Mouse (Mus musculus): Measurements from ENCODE around the gene Nedd9.
A peak's percentile ranks its signal among the peaks of the same experiment; 100 is the strongest.

Nedd9 gene

DNA sequence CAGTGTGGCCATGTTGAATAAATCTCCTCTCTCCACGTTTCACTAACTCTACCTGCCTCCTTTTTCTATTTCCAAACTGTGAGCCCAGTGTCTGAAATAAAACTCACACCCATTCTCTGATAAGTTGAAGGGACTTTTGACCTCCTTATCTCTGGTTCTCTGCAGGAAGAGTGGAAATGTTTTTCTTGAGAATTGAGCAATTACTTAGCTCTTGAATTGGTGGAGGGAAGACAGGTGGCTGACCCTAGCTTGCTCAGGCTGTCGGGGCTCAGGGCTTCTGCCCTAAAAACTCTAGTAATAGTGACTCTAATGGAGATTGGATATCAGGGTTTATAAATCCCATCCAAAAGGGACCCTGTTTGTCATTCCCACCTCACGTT is 143.3 kb downstream of the Nedd9 start:
- no peak for DNase-seq (ENCODE audit: low read depth)

DNA sequence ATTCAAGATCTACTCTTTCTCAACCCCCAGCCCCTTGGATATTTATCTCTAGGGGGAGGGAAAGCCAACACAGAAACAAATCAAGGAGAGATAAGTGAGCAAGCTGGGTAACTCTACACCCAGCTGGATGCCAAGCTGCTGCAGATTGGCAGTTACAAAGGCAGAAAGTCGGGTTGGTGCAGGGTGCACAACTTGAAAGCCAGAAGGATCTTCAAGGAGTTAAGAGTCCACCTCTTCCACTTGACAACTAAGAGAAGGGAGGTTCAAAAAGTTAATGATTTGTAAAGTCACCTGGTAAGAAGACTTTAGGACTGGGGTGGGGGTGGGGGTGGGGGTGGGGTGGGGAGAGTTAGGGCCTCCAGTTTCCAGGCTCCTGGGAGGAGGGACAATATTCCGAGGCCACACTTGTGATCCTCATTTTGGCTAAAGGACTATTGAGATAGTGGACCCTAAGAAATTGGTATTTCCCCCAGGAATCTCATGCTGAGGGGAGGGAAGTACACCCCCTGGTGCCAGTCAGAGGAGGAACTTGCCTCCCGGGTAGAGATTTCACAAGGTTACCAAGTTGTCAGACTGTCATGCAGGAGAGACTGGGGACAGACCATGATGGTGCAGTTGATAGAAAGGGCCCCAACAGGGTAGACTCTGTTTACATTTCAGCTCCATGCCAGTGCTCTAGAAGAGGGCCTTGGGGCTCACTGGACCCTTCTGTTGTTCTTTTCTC is 143.8 kb downstream of the Nedd9 start:
- DNase-seq (ENCODE audit: low read depth), result no peak

DNA sequence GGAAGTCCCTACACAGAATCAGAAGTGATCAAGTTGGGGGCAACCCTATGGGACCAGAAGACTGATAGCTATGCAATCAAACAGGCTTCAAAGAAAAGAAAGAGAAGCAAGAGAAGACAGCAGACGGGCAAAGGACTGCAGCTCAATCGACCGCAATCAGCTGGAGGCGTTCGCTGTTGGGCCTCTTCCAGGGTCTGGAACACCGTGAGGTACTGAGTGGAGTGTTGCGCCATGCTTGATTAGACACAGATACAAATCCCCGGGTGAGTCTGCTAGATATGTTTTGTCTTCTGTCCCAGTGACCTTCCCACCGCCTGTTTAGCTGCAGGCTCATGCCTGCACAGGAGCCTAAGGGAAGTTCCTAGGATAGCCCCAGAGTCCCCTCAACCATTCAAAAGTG is 145.7 kb downstream of the Nedd9 start:
- DNase-seq (ENCODE audit: low read depth), result no peak

DNA sequence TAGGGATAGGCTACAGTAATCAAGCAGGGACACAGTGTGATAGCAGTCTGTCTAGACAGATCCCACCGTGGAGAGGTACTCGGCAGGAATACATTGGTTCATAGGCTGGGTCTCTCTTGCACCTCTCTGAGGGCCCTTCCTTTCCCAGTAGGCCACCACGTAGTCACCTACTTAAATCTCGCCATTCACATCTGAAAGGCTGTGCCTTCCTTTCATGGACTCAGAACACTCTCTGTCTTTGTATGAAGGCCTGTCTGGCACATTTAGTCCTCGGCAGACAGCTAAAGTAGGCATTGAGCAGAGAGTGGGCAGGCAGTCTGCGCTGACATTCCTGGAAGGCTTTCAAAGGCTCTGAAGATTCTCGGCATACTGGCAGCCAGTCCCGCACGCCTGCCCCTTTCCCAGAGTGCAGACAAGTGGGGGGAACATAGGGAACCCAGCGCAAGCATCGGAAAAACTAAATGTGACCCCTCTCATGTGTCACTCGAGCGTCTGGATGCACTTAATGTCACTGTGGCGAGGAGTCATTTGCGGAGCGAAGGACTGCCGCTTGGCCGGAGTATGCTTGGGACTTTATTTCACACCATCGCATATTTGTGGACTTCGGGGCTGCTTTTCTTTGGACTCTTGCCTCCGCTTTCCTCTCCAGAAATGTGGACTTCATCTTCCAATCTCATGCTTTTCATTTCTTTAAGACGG is 147.4 kb downstream of the Nedd9 start:
- DNase-seq (ENCODE audit: low read depth), result no peak

DNA sequence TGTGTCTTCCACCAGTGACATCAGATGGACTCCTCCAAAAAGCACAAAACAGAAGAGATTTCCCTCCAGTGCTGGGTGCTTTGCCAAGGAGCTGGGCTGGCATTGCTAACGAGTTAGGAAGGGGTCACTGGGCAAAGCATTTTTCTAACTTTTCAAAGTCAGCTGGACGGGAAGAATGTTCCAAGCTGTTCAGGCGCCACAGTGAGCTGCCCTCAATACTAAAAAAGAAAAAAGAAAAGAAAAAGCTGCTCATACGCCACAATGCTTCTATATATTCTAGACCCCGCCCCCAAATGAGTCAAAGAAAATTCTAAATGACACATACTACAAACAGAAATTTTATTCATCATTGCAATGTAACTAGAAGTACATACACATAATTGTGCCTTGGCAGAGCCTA is 148.0 kb downstream of the Nedd9 start:
- no peak for DNase-seq (ENCODE audit: low read depth)

DNA sequence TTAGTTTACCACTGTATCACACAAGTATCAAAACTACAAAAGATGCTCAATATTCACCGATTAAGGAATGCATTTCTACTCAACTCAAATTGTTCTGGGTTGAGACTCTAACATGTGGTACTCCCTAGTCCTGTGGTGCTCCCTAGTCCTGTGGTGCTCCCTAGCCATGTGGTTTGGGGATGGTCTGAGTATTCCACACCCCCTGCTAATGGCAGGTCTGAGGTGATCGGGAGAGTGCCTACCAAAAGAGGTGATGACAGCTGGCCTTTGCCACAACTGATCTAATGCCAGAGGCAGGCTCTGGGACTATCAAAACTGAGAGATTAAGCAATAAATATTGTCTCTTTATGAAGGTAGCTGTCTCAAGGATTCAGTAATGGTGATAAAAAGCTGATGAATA is 149.8 kb downstream of the Nedd9 start:
- DNase-seq (ENCODE audit: low read depth), result no peak

DNA sequence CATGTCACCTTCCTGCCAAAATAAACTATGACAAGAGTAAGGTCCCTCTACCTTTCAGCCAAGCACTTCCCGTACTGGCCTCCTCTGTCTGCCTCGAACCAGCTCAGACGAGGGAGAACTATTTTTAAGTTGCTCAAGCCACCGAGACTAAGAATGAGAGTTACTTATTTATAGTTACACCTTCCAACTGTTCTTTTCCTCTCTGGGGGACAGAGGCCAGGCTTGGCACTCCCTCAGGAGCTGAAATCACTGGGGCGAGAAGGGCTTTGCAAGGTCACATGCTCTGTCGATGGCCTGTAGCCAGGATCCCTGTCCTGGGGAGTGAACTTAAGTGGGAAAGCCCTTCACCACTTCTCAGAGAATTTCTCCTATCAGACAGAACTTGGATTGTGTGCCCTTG is 150.9 kb downstream of the Nedd9 start:
- no peak for DNase-seq (ENCODE audit: low read depth)

DNA sequence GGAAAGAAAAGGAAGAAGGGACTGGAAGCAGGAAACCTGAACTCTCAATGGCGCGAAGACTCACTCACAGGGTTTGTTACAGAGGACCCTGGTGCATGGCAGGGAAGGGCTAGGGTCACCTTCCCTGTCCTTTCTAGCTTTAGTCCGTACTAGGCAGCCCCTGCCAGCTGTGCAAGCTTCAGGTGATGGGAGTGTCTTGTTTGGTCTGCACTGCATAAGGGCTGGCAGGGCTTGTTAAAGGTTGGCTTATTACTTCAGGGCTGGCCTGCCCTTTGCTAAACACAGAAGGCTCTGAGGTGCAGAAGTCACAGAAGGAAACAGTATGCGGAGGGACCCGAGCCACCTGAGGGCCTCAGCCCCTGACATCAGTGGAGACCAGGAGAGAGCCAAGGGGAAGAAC is 151.4 kb downstream of the Nedd9 start:
- DNase-seq (ENCODE audit: low read depth), result no peak

DNA sequence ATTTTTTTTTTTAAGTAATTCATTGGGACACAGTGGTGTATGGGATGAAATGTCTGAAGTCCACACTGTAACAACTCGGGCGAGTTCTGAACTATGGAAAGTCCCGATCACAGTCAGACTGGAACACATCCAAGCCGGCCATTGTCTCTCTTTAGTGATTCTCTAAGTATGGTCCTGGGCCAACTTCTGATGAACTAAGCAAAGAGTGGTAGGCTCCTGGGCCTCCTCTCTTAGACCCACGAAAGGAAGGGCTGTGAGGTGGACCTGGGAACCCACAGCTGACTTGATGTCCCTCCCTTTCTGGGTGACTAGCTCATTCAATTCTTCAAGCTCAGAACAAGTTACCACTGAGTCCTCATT is 152.5 kb downstream of the Nedd9 start:
- no peak for DNase-seq (ENCODE audit: low read depth)

DNA sequence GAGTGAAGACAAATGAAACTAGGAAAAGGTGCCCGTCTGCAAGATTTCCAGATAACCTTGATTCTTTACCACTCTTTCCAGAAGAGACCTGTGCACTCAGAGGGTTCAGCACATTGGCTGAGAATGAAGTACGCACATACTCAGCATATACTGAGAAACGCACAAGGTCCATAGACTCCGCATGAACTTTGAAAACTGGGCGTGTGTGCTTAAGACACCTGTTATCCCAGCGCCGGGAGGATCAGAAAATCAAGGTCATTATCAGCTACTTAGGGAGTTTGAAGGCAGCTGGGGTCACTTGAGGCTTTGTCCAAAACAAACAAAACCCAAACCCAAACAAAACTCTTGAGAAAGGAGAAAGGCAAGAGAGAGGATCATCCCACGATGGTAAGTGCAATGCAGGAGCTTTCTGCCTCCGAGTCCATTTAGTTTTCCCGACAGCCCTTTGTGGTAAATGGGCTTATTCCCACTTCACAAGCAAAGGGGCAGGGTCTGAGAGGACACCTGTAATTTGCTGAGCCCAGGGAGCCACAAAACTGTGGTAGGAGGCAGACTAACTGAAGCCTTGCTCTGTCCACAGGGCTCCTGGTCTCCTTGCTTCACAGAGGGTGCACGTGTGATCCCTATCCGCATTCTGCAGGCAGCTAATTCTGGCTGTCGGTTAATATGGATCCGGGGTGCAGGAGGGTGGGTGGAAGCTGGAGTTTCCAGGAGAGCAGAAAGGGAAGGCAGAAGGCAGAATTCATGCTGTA is 153.1 kb downstream of the Nedd9 start:
- no peak for DNase-seq (ENCODE audit: low read depth)

DNA sequence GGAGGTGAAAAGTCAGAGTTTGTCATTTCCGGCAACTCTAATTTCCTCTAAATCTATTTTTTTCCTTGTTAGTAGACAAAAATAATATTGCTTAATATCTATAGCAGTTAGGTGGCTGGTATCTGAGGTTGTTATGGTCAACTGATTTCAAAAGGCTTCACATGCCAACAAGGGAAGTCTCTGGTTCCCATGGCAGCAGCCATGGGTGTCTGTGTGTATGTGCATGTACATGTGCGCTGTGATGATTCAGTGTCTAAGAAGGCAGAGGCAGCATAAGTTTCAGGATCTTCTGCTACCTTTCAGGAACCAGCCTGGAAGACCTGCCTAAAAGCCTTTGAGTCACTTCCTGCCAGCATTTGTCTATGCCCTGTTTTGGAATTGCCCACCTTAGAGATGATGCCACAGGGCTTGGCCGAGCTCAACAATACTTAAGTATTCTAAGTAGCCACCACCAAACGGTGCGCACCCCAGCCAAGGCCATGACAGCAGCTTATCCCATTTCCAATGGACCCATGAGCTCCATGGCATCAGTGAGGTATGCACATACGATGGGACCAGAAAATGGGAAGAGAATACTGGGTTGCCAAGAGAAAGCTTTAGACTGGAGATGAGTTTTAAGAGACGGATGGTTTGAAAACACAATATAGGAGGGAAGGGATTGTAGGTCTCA is 155.4 kb downstream of the Nedd9 start:
- DNase-seq (ENCODE audit: low read depth), result no peak

DNA sequence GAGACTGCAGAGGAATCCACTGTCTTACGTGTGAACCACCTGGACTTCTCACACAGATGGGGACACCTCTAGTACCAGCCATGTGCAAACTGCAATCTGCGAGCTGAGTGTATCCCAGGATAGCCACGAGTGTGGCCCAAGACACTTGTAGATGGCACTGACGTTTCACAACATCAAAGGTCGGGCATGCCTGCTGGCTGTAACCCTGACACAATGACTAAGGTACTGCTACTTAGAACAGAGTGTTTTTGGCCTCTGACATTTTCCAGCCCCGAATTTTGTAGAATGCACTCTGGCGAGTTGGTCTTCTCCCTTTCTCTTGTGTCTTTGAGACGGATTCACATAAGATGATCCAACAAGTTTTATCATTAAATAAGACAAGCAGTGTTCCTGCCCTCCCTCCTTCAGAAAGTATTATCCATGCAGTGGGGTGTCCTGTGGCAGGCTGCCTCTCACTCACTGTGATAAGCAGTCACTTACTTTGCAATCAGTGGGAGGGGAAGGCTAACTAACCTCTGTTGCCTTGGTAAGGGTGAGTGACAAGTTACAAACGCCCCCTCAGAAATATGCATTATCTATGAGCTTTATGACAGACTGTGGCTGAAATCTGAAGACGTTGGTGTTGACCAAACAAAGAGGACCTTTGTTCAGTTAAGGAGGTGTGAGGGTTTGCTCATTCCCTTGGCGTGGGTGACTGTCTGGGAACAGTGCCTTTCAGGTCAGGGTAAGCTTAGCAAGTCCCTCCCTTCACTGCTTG is 156.4 kb downstream of the Nedd9 start:
- DNase-seq (ENCODE audit: low read depth), result no peak

DNA sequence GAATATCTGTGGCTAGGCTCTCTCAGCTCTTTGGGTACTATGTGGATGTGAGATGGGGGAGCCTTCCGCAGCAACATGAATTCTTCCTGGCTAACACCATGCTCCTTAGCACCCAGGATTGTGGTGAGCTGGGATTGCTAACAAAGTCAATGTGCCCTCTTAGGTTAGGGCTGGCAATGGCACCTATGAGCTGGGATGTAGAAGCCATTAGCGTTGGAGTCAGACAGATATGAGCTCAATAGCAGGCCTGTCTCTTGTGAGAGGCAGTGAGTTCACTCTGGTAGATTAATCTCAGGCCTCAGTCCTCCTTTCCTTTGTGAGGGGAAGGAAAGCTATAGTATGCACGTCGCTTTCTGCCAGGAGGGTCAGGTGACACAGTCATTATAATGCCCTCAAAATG is 157.1 kb downstream of the Nedd9 start:
- no peak for DNase-seq (ENCODE audit: low read depth)

DNA sequence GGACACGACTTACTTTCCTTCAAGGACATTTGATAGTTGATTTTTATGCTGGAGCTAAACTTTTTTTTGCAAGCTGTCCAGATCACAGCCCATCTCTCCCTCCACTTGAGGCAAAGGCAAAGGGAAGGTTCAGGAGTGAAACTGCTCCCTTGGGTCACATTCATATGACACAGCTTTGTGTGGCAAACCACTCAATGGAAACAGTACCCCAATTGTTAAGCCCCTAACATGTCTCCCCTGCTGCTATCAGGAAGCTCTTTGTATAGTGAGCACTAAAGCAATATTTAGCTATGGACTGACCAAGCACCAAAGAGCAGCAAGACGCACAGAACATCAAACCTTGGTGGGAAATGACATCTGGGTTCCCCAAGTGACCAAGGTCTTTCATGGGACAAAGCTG is 158.7 kb downstream of the Nedd9 start:
- DNase-seq (ENCODE audit: low read depth), result no peak

DNA sequence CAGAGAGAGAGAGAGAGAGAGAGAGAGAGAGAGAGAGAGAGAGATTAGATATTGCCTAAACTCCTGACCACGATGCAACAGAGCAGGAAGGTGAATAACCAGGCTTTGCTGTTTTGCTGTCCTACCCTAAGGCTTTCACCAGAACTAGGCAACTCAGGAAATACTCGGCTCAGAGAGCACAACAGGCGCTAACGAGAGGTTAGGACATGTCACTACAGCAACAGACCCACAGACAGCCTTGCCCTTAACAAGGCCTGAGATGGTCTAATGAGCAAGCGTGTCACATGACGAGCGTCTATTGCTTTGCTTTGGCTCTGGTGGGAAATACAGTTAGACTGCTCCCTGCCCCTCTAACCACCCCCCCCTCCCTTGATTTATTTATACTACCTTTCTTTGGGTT is 159.6 kb downstream of the Nedd9 start:
- no peak for DNase-seq (ENCODE audit: low read depth)

DNA sequence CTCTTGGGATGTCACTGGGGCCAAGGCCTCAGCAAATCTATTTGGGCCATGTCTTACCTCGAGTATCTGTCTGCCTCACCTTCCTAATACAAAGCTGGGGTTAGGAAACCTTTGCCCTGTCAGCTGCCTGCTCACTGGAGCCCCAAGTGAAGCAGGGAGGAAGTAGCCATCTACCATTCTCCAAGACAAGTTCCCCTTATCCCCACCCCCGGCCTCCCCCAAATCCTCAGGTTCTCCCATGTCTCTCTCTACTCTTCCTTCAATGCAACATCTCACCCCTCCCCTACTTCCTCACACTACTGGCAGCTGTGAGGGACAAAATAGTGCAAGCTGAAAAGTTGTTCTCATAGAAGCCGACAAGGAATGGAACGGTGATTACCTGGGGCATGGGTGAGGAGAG is 161.0 kb downstream of the Nedd9 start:
- no peak for DNase-seq (ENCODE audit: low read depth)

DNA sequence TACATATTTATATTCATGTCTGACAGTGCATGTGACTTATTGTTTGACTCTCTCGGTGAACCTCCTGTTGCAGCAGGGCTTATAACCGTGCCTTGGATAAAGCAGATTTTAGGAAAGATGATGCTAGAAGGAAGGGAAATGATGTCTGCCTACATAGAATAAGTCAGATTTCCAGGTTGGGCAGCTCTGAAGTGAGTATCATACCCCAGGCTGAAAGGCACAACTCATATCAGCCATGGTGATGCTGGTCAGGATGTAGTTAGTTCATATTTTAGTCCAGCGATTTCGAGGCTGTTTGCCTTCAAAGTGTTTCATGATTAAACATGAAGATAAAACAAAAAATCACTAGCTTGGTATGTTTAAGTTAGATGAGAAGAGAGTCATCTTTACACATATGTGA is 161.8 kb downstream of the Nedd9 start:
- DNase-seq (ENCODE audit: low read depth), result no peak

DNA sequence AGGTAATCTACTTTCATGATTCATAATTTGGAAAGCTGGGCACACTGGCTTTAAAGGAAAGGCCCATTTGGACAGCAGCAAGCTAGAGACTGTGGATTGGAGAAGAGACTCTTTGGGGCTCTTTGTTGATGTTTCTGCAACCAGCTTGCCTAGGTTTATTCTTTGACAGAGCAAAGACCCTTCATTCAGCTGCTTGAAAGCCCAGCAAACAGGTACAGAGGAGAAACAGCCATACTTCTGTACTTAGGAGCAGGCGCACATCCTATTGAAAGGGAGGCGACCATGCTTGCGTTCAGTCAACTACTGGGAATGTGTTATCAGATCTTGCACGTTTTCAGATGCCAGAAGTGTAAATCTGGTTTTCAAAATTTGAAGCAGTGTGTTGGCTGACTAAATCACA is 162.5 kb downstream of the Nedd9 start:
- no peak for DNase-seq (ENCODE audit: low read depth)

DNA sequence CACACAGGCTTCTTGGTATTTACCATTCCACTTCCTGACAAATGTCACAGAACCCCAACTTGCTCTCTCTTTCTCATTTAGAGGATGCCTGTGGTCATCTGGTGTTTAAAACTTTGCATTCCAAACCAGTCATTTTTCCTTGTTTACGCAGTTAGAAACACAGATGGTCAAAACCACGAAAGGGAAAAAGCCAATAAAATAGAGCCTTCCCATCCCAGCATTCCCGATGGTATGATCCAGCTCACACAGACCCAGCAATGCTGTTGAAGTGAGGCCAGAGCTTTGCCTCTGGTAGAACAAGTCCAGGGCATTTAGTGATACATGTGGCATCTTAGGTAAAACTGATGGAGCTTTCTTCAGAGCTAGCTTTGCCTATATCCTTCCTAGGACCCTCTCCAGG is 165.7 kb downstream of the Nedd9 start:
- DNase-seq (ENCODE audit: low read depth), result no peak

DNA sequence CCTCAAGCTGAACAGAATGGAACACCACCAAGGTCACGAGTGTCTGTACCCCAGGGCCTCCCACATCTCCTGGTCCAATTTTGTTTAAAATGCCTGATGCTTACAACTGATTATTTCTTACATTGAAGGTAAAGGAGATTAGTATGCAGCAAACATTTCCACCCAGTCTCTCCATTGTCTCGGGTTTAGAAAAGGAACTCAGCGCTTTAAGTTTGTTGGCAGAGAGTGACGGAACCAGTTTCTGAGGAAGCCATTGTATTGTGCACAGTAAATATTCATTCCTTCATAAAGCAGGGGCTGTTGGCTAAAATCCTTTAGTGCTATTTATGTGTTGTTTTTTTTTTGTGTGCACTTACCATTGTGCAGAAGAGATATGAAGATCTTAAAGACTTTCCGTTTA is 166.4 kb downstream of the Nedd9 start:
- DNase-seq (ENCODE audit: low read depth), result no peak

DNA sequence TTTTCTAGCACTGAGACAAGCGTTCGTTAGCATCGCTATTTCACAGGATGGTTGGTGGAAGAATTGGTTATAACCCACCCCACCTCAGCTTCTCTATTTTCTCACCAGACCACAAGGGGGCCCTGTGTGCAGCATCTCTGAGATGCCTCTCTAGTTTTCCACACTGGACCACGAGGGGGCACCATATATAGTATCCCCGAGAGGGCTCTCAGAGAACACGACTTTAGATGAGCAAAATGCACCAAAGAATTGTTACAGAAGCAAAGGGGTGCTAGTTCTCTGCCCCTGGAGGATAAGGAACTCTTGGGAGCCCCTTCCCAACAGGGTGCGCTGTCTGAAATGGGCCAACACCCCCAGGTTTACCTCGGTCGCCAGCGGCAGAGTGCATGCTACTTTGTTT is 184.4 kb downstream of the Nedd9 start:
- peak; percentile 76 for DNase-seq (ENCODE audit: low read depth)

DNA sequence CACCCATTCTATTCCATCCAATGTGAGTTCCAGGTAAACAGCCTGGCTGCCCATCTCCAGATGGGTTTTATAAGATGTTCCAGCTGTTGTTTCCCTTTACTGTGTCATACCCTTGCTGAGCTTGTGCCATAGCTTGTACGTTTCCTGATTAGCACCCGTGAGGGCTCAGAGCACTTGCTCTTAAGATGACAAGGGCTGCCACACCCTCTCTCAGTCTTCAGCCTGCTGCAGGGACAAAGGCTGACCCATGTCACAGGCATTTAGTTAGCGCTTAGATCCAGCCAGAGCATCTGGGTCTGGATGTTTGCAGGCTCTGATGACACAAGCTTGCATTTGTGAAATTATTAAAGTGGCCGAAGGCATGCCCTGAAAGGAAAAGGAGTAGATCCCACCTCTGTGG is 187.1 kb downstream of the Nedd9 start:
- no peak for DNase-seq (ENCODE audit: low read depth)

Measured in c-Kit-positive CD71-negative TER-119-negative erythroid progenitor cells, embryonic 14.5 days (primary cell).